In genomic region chr10:98779783-98780182, GRCm38 (mm10) we compare ENCODE assay signal across 15 mouse cellular contexts.
"Had no signal": no experiment of that assay in that cellular context is flagged by ENCODE, and none has a peak within 500 bp of the region (broad histone marks: within the 10 kb centered on the region; RNA-seq: fewer than 3 reads in every experiment).

No protein-coding gene starts in this region.

- H3K4me3 ChIP-seq: megakaryocyte, embryonic 14.5 days; midbrain, embryonic 13.5 days; midbrain, embryonic 15.5 days; neural tube, embryonic 12.5 days; stomach, embryonic 15.5 days had no signal

- H3K9ac ChIP-seq: lung, embryonic 14.5 days; midbrain, embryonic 13.5 days; midbrain, embryonic 15.5 days; neural tube, embryonic 12.5 days; stomach, embryonic 15.5 days had no signal

- DNase-seq: lung, adult 18-20 months; lung, embryonic 14.5 days; lung, postnatal 10 days; lung, postnatal 4 days; right cerebral cortex, postnatal 14 days; thymus, adult 2 months; thymus, postnatal 25 days; thymus, postnatal 4 days had no signal

- H3K4me2 ChIP-seq: lung, embryonic 14.5 days; midbrain, embryonic 11.5 days; midbrain, embryonic 13.5 days; midbrain, embryonic 15.5 days; neural tube, embryonic 12.5 days; stomach, embryonic 15.5 days had no signal

- H3K4me1 ChIP-seq: midbrain, embryonic 13.5 days; midbrain, embryonic 15.5 days; neural tube, embryonic 12.5 days; stomach, embryonic 15.5 days had no signal

- H3K9me3 ChIP-seq: midbrain, embryonic 13.5 days; midbrain, embryonic 15.5 days; neural tube, embryonic 12.5 days; stomach, embryonic 15.5 days had no signal

- H3K36me3 ChIP-seq: midbrain, embryonic 13.5 days; midbrain, embryonic 15.5 days; neural tube, embryonic 12.5 days; stomach, embryonic 15.5 days had no signal

- H3K27me3 ChIP-seq: megakaryocyte, embryonic 14.5 days; midbrain, embryonic 13.5 days; midbrain, embryonic 15.5 days; neural tube, embryonic 12.5 days; stomach, embryonic 15.5 days had no signal

- H3K27ac ChIP-seq: midbrain, embryonic 13.5 days; midbrain, embryonic 15.5 days; neural tube, embryonic 12.5 days; stomach, embryonic 15.5 days; stomach, postnatal 0 days had no signal
